Mouse (Mus musculus): Measurements from ENCODE around the gene Casp6.

The Casp6 gene

DNA sequence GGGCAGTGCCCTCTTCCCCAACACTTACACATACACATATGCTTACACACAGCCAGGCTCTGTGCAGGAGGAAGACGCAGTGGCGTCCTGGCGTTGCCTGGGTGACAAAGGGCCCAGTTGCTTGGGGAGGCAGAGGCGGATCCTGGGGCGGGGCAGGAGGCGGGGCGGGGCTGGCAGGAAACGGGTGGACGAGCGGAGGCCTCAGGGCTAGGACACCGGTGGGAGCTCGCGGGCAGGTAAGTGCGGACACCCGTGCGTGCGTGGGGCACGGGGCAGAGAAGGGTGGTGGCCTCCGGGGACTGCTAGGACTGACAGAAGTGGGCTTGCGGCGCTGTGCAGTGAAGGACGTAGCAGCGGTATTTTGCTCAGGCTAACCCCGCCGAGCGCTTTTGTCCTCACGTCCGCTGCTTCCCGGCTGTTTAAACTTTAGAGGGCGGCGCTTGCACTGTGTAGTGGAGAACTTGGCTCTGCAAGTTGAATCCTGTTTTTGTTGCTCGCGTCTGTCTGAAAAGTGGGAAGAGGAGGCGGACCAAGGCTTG is at the start of gene Casp6:
Gene Casp6, plus strand, starts transcription at position 155 of the 539 bp plus-strand sequence.
- DNase-seq (ENCODE audit: low spot score) = peak; percentile 88

DNA sequence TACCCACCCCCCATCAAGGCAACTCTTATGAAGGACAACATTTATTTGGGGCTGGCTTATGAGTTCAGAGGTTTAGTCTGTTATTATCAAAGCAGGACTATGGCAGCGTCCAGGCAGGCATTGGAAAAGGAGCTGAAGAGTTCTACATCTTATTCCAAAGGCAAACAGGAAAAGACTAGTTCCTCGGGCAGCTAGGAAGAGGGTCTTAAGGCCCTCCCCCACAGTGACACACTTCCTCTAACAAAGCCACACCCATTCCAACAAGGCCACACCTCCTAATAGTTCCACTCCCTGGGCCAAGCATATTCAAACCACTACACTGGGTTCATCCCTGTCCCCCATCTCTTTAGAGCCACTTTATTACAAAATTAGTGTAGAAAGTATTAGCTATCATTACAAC is 38.6 kb upstream of the Casp6 start:
- DNase-seq (ENCODE audit: low spot score) = no peak

DNA sequence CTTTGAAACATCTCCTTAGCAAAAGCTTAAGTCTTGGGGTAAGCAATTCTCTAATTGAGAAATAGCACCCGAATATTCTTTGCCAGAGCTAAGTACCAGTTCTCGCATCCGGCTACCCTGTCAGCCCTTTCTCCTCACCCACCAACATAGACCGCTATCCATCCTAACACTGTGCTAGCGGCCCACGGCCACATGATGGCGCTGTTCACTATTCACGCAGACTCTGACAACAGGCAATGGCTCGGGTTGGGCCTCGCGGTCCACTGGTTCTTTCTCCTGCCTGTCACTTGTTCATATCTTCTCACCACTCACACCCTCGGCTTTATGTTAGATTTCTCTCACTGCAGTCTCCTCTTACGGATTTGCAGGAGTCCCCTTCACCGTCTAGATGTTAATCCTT is 37.5 kb upstream of the Casp6 start:
- peak; percentile 21 for DNase-seq (ENCODE audit: low spot score)

DNA sequence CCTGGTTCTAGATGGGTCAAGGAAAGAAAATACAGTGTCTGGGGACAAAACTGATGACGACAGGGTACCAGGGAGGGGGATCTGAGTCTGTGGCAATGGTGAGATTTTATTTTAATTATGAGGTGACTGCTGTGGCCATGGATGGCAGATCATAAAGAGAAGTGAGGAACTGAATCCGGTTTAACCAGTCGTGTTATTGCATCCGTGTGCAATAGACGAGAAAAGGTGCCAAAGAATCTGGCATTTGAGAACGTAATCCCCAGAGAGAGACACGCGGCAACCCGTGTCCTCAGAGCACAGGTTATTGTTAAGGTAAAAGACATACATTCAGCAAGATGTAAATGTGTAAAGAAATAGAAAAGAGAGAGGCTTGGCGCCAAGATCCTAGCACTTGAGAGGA is 23.9 kb upstream of the Casp6 start:
- no peak for DNase-seq (ENCODE audit: low spot score)

DNA sequence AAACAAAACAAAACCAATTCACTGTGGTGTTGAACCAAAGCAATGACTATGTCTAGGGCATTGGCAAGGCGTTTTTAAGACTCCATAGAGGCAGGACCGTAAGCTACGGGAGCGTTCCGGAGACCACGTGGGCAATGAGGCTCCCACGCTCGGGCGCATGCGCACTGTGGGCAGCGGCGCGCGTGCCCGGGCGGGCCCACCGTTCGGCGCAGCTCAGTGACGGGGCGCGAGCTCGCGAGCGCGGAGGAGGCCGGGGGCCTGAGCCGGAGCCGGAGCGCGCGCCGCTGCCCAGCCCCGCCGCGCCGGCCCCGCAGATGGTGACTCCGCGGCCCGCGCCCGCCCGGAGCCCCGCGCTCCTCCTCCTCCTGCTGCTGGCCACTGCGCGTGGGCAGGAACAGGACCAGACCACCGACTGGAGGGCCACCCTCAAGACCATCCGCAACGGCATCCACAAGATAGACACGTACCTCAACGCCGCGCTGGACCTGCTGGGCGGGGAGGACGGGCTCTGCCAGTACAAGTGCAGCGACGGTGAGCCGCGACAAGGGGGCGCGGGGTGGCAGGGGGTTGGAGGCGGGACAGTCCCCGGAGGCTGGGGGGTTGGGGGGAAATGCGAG is 22.7 kb upstream of the Casp6 start, which contains the start of gene Pla2g12a:
Gene Pla2g12a, plus strand, starts transcription at position 202 of the 617 bp plus-strand sequence.
- peak; percentile 90 for DNase-seq (ENCODE audit: low spot score)

DNA sequence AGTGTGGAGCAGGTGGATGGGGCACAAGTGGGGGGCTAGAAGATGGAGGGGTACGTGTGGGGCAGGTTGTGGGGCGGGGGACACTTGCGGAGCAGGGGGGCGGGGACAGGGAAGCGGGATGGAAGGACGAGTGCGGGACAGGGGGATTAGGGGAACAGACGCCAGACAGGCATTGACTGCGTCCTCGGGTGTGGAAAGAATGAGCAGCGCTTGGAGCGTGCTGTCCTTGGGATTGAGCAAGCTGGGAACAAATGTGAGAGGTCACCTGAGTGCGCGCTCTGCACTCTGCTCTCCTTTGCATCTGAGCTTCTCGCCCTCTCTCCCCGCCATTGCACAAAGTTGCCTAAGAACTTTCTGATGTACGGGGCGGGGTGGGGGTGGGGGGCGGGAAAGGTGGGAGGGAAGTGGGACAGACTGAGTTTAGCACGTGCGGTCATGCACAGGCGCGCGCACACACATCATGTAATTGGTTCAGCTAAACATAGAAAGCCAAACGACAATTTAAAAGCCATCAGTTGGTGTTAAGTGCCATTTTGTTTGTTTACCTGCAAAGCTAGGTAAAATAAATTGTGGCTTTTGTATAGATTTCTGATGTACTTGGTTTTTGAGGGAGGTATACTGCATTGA is 22.0 kb upstream of the Casp6 start:
- peak; percentile 38 for DNase-seq (ENCODE audit: low spot score)

DNA sequence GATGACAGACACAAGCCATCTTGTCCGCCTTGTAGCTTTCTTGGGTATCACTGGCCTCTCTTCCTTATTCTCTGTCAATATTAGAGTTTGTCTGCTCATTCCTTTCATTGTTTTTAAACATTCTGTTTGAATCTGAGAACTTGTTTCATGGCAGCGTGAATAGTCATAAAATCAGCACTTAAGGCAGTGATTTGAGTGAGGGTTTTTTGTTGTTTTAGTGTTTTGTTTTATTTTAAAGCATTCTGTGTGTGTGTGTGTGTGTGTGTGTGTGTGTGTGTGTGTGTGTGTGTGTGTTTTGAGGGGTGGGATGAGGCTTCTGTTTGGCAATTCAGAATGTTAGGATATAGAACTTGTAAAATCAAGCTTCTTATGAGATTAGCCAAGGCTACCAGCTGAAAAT is 21.3 kb upstream of the Casp6 start:
- DNase-seq (ENCODE audit: low spot score) = no peak

DNA sequence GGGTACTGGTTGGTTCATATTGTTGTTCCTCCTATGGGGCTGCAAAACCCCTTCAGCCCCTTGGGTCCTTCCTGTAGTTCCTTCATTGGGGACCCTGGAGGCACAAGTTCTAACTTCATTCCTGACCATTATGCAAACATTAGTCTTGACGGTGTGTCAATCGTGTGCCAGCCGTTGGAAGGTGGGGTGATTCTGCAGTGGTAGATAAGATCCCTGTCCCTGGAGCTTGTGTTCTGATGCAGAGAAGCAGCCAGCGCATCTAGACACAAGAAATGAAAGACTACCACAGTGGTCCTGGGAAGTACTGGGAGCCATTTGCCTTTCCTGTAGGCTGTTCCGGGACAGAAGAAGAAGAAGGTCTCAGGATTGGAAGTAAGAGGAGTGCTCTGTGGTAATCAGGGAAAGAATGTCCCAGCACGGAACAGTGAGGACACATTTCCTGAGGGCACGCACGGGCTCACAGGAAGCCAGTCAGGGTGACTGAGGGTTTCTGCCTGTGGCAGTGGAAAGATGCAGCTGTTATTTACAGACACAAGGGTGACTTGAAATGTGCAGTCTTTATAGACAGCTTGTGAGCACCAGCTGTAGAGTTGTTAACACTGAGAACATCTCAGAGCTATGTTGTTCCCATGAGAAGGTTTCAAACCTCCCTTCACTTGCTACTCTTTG is 20.2 kb upstream of the Casp6 start:
- no peak for DNase-seq (ENCODE audit: low spot score)

DNA sequence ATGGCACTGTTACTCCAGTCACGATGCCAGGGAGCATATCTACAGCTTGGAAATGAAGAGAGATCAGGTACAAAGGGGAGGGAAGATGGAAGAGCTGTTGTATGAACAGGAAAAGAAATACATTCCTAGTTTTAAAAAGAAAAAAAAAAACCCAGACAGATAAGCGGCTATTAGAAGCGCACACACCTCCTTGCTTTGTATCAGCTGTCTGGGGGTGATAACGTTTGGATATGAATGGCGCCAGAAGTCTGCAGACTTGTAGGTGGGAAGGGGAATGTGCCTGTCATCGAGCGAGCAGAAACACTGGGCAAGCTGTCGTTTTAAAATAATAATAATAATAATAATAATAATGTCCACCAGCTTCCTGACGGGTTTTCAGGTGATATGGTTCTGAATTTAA is 15.6 kb upstream of the Casp6 start:
- no peak for DNase-seq (ENCODE audit: low spot score)

DNA sequence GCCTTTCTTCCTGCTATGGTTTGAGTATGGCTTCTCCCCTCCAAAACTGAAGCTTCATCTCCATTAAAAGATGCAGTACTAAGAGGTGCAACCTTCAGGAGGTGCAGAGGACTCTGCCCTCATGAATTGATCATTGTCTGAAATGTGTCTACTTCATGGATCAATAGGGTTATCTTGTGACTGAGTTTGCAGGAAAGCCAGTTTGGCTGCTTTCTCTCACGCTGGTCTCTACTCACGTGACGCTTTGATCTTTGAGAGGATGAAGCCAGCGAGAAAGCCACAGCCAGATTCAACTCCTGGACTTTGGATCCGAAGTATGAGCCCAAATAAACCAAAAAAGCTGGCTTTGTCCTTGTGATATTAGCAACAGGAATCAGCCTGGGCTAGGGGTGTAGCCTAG is 14.8 kb upstream of the Casp6 start:
- no peak for DNase-seq (ENCODE audit: low spot score)

DNA sequence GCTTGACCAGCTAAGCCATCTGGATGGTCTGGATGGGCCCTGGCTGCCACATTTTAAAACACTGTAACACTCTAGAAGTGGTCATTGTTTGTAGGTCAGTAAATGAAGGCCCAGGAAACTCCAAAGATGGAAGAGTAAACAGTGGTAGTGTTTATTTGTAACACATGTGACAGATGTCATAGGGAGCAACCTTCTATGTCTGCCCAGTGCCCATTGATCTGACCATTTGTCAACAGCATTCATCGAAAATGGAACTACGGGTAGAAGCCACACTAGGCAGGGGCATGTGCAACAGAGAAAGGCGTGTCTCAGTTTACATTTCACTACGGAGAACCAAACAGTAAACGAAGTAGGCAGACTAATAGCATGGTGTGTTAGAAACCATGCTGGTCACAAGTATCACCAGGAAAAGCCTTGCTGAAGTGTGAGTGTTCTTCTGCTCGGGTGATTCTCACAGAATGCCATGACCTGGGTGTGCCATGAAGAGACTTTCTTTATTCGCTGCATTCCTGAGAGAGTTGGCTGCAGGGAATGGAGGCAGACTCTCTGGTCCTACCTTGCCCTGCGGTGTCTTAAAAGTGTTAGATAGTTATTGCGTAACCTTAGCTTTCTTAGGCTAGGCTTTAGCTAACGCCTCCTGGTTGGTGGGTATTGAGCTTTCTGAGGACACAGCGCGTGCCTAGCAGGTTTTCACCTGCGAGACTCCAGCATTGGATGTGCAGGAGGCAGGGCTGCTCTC is 13.3 kb upstream of the Casp6 start:
- no peak for DNase-seq (ENCODE audit: low spot score)

DNA sequence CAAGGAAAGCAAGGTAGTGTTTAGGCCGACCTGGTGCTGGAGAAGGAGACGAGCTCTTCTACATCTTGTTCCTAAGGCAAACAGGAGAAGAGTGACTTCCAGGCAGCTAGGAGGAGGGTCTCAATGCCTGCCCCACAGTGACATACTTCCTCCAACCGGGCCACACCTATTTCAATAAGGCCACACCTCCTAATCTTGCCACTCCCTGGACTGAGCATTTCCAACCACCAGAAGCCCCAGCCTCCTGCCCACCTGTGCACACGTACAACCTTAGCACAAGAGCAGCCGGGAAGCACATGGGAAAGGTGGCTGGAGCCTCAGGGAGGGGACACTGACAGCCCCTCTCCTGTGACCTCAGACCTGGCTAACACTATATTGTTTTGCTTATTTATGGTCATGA is 9.2 kb upstream of the Casp6 start:
- no peak for DNase-seq (ENCODE audit: low spot score)

DNA sequence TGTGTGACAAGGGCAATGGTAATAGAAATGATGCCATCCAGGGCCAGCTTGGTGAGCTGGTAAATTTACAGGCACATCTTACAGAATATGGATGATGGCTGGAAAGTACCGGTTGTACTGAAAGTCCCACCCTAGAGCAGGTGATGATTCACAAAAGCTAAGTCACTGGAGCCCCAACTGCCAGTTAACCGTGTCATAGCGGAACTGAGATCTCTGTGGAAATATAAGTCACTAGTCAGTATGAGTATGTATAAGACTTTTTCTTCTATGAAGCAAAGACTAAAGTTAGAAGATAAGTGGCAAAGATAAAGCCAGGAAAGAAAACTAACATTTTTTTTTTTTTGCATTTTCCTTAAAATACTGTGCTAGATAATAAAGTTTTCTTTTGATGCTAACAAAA is 8.1 kb upstream of the Casp6 start:
- no peak for DNase-seq (ENCODE audit: low spot score)

DNA sequence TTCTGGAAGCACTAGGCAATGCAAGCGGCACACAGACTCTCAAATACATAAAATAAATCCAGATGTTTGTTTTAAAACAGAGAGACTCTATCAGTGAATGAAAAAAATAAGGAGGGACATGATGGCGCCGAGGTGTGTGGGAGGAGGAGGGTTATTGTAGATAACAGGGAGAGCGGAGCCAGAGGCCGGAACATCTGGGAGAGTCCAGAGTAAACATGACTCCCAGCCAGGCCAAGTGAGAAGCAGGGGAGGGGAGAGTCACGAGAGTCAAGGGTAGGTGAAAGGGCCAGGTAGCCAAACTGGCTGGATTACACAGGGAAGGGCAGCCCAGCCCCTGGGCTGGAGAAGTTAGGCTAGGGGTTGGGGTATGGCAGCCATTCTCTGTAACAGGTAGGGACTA is 4.6 kb upstream of the Casp6 start:
- DNase-seq (ENCODE audit: low spot score) = no peak

DNA sequence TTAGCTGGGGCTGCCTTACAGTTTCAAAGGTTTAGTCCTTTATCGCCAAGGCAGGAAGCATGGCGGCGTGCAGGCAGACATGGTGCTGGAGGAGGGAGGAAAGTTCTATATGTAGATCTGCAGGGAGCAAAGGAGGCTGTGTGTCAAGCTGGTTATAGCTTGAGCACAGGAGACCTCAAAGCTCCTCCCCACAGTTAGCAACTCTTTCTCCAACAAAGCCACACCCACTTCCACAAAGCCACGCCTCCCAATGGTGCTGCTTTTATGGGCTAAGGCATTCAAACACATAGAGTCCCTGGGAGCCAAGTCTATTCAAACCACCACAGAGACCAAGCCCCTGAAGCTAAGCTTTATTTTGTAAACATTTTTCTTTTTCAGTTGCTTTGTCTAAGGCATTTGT is 2.3 kb upstream of the Casp6 start:
- no peak for DNase-seq (ENCODE audit: low spot score)

DNA sequence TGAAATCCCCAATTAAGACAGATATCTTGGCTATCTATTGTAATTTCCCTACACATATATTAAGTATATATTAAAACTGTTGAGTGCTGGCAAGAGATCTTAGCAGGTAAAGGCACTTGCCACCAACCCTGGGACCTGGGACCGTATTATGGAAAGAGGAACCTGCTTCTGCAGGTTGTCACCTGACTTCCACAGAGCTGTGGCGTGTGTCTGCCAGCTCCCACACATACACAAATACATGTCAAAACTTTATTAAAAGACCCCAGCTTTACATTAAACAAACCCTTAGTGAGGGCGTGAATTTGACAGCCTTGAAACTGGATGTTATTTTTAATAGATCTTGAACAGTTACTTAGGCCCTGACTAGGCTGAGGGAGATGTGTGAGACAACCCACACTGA is 2.1 kb downstream of the Casp6 start:
- no peak for DNase-seq (ENCODE audit: low spot score)

DNA sequence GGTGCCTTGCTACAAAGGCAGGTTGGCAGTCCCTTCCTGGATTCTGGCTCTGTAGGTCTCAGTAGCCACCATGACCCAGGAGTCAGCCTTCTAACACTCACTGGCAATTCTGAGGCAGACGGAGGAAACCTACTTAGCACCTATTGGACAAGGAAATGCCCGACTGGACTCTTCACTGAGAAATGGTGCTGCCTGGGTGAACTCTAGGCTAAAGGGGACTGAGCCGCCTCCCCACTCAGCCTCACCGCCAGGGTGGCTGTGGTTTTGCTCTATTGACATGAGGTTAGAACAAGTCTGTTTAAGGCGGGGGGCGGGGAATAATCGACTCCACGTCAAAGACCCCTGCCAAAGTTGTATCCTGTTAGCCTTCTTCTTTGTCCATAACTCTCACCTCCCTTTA is 2.6 kb downstream of the Casp6 start:
- DNase-seq (ENCODE audit: low spot score) = no peak

DNA sequence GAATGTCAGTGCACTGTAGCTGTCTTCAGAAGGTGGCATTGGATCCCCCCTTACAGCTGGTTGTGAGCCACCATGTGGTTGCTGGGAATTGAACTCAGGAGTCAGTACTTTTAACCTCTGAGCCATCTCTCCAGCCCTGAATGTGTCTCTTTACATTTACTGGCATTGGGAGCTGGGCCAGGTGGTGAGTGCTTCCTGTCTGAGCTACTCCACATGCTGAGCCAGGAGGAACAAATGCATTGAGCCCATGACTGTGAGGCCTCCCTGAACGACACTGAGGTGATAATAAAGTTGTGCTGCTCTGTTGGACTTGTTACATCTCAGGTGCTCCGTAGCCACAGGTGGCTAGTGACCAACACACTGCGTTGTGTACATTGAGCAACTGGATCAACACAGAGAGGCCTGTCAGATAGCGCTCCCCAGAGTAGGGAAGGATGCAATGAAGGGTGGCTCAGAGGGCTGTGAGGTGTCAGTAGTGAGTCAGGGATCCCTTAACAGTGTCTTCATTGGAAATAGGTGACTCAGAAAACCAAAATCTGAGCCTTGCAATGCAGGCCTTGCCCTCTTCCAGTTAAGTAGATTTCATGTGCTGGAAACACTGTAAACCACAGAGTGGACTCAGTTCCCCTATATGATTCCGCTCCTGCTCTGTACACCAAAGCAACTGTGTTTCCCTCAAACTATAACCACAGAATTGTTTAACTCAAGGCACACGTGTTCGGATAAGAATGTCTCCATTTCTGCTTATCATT is 3.3 kb downstream of the Casp6 start:
- DNase-seq (ENCODE audit: low spot score) = no peak

DNA sequence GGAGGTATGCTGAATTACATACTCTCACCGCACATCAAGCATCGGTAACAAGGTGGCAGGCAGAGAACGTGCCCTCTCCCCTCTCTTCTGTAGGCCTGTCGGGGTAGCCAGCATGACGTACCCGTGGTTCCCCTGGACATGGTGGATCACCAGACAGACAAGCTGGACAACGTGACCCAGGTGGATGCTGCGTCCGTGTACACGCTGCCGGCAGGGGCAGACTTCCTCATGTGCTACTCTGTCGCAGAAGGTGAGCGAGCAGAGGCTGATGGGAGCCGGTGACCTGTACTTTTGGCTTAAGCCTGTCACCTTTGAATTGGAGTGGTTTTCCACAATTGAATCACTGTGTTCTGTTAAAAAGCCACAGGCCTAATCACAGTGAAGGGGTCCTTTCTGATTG is 10.8 kb downstream of the Casp6 start:
- no peak for DNase-seq (ENCODE audit: low spot score)

DNA sequence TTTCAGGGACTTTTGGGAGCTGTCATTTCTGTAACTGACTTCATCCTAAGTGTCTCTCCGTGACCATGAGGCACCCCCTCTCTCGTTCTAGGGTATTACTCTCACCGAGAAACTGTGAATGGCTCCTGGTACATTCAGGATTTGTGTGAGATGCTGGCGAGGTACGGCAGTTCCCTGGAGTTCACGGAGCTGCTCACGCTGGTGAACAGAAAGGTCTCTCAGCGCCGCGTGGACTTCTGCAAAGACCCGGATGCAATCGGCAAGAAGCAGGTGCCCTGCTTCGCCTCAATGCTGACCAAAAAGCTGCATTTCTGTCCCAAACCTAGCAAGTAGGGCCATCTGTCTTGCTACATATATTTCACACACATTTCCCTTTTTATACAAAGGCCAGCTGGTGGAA is 12.0 kb downstream of the Casp6 start:
- no peak for DNase-seq (ENCODE audit: low spot score)

DNA sequence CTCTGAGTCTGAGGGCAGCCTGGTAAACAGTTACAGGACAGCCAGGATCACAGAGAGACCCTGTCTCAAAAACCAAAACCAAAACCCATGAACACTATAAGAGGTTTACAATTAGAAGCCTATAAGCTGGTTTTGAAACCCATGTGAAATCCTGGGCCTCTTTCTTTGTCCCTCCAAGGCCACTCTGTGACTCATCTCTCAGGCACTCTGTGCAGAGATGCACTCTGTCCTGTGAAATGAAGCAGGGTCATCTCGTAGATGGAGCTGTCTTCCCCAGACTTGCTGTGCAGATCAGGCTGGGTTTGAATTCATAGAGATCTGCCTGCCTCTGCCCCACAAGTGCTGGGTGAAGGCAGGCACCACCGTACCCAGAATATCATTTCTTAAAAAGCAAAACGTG is 16.2 kb downstream of the Casp6 start:
- no peak for DNase-seq (ENCODE audit: low spot score)

DNA sequence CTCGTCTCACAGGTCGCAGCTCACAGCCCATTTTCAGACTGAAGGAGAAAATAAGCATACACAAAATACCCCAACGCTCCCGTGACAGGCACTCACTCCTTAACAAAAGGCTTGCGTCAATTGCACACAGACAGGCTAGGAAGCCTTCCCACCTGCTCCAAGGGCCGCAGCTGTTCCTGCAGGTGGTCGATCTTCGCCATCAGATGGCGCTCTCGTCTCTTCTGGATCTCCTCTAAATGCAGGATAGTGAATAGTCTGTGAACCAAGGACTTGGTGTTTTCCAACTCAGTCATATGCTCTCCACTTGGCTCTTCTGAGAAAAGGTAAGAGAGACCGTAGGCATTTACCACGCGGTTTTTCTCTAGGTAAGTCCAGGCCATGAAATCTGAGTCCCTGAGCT is 17.2 kb downstream of the Casp6 start:
- DNase-seq (ENCODE audit: low spot score) = peak; percentile 69
